Mouse (Mus musculus): ENCODE data around the gene Szrd1.

Szrd1 gene

DNA sequence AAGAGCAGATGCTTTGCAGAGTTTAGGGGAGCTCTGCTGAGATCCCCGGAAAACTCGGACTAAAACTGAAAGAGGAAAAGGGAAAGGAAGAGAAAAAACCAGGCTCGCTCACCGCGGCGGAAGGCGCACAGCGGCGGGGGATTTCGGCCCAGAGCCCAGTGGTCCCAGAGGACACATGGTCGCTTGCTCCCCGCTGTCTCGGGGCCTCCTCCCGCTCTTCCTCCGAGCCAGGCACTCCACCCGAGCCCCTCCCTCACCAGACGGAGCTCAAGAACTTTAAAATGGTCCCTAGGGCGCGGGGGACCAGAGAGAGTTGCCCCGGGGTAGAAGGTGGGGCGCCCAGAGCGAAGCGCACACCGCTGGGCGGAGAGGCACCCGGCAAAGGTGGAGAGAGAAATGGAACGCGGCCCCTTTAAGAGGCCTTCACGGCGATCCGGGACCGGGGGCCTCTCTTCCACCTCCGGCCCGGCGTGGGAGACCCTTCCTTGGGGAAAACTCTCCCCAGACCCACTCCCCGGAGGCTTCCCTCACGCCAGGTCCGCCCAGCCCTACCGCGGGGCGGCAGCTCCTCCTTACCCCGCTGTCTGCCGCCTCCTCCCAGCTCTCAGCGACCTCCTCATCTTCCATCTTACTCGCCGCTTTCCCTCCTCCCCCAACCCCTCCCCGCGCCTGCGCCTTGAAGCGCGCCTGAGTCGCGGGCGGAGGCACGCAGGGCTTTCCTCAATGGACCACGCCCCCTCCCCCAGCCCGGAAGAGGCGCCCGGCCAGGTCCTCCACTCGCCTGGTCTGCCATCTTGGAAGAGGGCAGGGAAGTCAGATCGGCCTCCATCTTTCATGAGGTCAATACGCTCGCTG, at the start of gene Szrd1:
Gene Szrd1 (minus strand): TSS at position 660 of the 855 bp plus-strand sequence.
- peak; percentile 99 for DNase-seq

DNA sequence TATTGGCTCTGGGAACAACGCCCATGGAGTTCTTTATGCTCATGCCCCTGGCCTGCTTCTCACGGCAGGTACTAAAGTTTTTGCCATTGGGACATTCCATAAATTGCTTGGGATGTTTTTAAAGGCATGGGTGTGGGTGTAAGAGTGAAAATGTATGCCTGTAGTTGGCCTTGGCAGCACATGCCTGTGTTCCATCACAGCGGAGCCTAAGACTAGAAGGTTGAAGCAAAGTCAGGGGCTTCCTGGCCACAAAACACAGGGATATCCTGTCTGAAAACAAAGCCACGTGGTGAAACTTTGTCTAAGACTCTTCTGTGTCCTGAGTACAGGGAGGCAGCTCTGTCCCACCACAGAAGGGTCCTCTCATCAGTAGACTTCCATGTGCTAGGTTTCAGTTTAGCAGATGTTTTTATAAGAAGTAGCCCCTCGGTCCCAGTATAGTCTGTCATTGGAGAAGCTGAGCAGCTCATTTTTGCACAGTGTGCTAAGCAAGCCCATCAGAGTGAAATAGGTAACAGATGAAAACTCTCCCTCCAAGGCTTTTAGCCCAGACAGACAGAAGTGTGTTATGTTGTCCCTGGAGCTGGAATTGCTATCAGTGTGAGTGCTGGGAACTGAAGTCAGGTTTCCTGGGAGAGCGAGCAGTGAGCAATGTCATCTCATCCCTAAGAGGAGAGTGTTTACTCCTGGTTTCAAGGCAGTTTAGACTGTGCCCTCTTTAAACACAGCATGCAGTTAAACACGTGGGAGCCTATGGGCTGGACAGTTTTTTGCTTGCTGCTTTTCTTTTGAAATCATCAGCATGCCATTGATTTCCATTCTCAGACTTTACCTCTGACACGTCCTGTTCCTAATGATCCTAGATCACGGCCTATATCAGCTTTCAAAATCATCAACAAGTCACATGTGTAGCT, 47.6 kb upstream of the Szrd1 start:
- no peak for DNase-seq

DNA sequence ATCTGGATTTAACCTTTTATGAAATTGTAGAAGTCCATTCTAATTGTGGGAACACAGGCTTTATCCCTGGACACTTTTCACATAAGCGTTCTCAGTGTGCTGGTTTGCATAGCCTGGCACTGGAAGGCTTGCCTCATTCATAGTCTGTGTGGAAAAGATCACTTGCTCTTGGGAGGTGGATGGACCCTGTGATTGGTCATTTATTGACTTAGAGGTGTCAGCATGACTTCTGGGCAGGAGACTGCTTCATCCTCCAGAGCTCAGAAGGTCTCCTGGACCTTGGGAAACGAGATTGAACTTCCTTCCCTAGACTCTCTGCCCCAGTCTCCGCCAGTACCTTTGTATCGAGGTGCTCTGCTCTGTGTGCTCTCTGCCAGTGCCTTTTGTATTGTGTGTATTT, 44.9 kb upstream of the Szrd1 start:
- no peak for DNase-seq

DNA sequence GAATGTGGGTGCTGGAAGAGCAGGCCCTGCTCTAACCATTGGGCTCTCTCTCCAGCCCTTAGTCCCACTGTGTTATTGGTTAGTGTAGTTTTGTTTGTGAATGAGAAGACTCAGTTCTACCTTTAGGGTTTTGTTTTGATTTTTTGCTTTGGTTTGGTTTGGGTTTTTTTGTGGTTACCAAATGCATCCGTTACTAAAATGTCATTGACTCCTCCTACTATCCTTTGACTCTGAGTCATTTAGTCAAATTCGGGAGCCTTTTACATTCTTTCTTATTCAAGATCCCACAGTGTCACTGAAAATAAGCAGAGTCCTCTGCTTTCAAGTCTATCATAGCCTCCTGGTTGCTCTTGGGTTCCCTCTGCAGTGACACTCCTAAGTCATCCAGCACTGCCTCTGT, 44.4 kb upstream of the Szrd1 start:
- no peak for DNase-seq

DNA sequence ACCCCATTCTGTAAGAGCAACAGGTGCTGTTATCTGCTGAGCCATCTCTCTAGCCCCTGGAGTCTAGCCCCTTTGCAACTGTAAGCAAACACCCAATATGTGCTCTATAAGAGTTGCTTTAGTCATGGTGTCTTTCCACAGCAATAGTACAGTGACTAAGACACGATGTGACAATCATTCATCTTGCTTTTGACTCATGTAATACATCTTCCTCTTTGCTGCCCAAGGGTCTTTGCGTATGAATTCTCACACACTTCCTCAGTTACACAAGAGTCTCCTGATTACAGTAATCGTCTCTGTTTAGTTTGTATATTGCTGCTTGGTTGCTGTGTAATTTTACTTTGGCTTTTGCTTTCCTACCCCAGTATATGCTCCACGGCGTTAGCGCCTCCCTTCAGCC, 42.4 kb upstream of the Szrd1 start:
- DNase-seq = no peak

DNA sequence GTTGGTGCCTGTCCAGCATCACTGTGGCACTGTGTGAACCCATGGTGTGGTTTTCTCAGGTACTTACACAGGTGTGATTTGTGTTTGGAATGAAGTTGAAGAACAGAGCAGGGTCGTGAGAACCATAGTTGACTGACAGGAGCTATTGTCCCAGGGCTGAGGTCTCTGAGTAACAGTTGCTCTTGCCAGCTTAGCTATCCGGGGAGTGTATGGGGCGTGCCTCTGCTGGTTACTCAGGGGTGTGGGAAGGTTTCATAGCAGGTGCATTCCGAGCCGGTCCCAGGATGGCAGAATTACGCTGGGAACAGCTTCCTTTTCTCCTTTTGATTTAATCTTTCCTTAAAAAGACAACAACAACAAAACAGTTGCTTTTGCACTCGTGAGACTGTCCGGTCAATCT, 41.3 kb upstream of the Szrd1 start:
- no peak for DNase-seq

DNA sequence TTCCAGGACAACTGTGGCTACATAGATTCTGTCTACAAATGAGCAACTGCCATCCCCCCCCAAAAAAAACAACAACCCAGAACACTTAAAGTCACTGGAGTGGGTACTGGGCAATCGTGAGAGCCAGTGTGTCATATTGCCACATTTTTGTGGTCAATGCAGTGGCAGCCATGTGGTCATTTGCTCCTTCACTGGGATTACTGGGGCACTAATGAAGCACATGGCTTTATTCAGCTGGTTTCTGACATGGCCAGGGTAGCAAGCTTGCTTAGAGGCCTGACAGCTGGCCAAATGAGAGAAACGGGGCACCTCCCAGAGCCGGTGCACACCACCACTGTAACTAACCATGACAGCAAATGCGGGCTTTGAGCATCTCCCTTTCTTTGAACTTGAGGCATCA, 38.9 kb upstream of the Szrd1 start:
- peak; percentile 35 to 54 for DNase-seq

DNA sequence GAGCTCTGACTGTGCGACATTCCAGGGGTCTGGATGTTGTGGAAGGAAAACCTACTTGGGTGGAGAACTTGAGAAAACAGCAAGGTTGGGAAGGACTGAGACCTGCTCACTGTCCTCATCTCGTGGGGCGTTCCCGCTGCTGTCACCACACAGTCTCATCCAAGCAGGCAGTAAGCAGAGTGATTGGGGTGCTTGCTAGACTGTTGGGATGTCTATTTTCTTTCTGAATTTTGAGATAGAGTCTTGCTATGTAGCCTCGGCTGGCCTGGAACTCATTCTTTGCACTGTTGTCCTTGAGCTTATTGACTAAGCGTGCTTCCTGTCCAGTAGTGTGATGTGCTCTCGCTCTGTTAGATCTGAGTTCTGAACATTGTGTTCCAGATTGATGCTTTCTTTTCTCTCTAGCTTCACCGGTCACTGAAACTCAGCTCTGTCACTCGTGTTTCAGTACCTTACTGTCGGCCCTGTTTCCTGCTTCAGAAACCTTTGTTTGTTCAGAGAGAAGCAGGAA, 36.8 kb upstream of the Szrd1 start:
- no peak for DNase-seq

DNA sequence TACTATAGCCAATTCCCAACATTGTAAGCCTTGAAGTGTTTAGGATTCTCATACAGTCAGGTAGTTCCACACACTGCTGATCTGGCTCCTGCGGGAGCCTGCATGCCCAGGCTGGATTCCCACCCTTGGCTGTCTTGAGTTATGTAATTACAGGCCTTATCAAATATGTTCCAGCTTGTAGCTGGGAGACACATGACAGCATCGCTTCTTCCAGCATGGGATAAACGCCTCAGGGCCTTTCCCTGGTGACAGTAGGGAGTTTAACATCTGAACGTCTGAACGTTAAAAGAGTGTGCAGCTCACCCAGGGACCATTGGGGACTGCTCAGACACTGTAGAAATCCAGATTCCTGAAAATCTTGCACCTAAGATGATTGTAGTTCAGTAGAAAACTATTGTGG, 36.2 kb upstream of the Szrd1 start:
- DNase-seq = no peak

DNA sequence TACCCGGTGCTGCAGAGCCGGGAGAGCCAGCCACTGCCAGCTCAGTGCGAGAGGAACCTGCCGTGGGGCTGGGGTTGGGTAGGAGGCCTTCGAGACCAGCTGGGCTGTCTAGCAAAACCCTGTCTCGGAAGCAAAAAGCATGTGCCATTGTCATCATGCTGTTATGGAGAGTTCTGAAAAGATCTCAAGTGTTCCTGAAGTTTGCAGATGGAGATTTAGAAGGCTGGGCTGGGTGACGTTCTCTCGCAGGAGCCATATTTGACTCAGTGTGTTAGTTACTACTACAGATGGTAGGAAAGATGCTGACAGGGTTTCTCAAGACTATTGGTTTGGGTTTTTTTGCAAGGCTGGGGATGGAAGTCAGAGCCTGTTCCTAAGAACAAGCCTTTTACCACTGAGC, 32.5 kb upstream of the Szrd1 start:
- DNase-seq = no peak

DNA sequence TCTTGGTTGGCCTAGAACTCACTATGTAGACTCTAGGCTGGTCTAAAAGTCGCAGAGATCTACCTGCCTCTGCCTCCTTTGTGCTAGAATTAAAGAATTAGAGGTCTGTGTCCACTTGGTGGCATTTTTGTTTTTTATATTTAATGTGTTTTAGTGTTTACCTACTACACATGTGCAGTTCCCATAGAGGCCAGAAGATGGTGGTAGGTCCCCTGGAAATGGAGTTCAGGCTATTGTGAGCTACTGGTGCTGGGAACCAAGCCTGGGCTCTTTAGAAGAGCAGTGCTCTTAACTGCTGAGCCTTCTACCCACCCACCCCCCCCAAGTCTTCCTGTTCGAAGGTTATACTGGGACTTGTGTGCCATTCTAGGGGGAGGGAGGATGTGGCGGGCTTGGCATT, 27.6 kb upstream of the Szrd1 start:
- no peak for DNase-seq

DNA sequence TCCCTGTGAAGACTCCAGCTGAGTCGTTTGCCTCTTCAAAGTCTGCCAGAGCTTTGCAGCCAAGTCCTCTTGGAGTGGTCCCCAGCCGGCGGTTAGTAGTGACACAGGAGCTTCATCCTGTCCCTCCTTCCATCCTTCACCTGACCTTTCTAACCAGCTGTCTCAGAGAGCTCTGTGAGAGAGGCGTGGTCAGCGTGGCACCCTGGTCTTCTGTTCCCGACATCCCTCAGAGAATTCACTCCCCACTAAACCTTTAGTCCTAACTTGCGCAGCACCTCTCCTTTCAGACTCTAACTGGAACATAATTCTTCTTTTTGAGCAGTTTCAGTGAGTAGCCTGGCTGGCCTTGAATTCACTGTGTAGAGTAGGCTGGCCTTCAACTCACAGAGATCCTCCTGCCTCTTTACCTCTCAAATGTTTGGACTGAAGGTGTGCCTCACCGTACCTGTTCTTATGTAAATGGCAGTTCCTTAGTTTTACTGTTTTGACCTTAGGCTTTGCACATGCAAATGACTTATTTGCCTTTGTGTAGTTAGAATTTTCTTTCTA, 26.2 kb upstream of the Szrd1 start:
- DNase-seq = no peak

DNA sequence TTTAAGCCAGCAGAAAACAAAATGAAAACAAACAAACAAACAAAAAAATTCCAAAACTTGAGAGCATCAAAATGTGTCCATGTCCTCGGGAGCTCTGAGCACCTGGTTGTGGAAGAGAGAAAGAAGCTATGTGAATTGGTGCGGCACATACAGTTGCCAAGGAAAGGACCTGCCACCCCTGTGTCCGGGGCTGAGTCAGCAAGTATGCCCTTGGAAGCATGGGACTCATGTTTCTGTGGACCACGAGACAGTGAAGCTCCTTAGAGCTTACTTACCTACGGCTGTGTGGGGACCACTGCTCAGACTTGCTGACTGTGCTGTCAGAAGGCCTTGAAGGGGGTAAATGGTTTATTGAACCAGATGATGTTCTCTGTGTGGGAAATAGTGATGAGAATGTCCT, 24.2 kb upstream of the Szrd1 start:
- no peak for DNase-seq

DNA sequence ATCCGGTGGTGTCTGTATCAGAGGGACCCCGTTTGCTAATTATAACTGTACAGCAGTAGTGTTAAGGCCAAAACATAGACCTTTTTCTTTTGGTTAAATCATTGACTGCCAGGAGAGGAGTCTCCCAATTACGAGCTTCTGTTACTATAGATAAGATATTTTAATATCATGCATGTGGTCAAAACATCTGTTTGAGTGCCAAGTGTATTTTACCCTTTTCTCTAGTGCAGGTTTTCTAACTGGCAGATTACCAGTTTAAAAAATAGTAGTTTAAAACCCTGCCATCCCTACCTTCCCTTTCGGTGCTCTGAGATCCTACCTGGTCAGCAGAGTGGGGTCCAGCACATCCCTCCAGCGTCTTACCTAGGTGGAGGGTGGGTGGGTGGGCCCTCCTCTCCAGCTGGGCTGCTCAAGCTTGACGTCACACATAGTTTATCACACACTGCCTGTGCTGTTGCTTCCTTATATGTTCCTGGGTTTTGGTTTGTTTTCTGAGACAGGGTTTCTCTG, 22.2 kb upstream of the Szrd1 start:
- no peak for DNase-seq

DNA sequence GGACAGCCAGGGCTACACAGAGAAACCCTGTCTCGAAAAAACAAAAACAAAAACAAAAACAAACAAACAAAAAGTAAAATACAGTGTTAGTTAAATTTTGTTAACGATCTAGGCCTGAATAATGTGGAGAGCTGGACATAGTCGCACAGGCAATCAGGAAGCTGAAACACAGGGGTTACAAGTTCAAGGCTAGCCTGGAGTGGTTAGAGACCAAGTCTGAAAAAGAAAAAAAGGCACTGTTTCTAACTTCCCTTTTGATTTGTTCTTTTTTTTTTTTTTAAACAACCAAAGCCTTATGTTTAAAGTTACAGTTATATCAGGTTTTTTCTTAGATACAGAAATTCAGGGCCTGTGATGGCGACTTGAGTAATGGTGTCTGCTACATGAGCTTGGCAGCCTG, 20.6 kb upstream of the Szrd1 start:
- DNase-seq = no peak

DNA sequence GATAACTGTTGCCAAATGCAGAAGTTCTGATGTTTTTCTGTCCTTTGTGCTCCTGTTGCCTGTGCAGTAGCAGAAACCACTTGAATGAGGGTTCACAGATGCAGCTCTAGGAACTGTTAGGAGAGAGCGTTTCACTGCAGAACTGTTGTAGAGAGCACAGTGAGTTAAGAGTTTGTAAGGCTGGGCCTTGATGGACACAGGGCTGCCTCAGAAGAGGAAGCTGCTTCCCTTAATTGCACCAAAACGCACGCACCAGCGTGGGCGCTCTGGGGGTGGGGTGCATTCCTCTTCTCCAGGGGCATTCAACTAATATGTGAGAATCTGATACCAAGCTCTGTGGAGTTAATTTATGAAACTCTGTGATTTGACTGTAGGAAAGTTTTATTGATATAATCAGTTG, 20.1 kb upstream of the Szrd1 start:
- DNase-seq = no peak

DNA sequence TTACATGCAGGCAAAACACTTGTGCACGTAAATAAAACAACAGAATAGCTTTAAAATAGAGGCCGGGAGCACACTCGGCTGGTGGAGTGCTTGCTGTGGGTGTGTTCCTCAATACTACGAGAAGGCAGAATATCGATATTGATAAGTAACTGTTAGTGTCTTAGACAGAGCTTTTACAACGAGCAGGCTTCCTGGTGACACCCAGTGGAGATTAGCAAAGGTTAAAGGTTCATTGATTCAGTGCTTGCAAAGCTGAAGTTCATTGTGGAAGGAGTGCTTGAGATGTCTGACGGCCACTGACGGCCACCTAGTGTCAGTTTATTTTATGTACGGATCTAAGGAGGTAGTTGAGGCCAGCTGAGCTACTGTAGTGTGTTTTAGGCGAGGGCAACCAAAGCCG, 19.5 kb upstream of the Szrd1 start:
- DNase-seq = no peak

DNA sequence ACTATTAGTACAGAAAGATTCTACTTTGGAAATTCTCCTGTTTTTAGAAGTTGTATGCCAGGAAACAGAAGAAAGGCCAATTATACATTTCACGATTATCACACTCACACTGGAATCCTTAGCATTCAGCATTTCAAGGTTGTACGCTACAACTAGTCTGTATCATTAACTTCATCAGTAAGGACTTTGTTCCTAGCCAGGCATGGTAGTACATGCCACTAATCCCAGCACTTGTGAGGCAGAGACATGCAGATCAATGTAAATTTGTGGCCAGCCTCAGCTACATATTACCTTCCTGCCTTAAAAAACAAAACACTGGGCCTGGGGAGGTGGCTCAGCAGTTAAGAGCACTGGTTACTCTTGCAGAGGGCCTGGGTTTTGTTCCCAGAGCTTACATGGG, 19.0 kb upstream of the Szrd1 start:
- no peak for DNase-seq

DNA sequence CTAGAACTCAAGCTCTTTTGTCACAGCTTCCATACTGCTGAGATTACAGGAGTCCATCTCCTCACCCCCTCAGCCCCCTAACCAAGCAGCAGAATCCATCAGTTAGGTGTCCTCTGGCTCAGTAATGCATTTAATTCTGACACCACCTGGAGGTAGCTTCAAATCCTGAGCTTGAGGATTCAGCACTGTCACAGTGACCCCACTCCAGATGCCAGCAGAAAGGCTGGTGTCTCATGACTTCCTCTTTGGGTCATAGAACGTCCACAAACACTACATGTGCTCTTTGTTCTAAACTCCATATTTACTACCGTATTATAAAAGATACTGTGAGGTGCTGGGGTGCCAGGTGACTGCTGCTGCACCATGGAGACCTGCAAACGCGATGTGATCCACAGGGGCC, 17.9 kb upstream of the Szrd1 start:
- DNase-seq = no peak

DNA sequence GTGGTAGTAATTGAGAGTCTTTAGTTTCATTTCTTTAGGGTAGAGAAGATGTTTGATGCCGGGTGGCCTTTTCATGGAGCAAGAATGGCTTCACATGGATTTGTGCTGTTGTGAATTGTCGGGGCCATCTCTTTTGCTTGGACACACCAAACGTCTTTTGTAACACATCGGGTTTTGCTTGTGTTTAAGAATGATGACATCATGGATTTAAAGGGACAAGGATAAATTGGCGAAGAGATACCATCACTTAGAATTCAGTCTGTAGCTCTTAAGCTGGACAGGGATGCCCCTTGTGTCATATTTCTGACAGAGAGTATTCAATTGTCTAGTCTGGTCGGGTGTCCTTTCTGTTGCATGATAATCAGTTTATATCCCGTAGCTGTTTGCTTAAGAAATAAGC, 9.5 kb upstream of the Szrd1 start:
- no peak for DNase-seq

DNA sequence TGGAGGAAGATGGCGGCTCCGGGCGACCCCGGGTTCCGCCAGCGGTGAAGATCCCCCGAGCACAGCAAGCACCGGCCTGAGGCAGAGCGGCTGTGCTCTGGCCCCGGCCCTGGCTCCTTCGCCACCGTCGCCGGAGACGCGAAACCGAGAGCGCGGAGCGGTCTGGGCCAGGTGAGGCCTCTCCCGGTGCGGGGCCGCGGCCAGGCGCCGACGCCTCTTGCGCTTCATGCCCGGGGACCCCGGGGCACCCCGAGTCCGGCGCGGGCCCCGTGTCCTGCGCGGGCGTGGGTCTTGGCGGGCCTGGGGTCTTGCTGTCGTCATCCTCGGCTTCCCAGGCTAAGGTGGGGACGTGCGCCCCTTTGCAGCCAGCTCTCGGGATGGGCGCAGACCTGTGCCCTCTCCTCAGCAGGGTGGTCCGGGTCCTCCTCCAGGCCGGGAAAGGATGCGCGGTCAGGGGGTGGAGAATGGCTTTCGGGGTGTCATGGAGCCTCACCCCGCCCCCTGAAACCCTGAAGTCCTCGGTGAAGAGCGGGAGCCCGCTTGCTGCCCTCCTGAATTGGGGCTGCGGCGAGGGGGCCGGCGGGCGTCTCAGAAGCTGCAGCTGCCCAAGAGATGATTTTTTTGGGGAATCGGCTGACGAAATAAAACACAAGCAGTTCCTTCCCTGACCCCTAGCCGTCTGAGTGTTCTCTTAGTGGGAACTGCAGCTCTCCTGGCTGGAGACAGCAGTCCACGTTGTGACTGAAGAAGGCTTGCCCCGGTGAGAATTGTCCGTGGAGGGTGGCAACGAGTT, 8.6 kb upstream of the Szrd1 start:
- peak in 1 of 2 experiments; percentile 28 for DNase-seq

Data from lung, adult 18-20 months (tissue).